Mouse (Mus musculus) left cerebral cortex, postnatal 36 days (tissue): ENCODE results near the gene Syndig1l. TPM values are rescaled to one million over a fixed set of nuclear protein-coding genes. Genes with fewer than 3 reads are reported as not detected.
A peak's percentile ranks its signal among the peaks of the same experiment; 100 is the strongest.

Experiments
- DNase-seq, 2 experiments: peaks; one replicate each; pipeline ENCODE4 v3.0.0; 2021 to 2022; ENCODE audit warnings: low spot score in 2 of 2, mixed read lengths in 1 of 2
- intact Hi-C: fragments of 180-260 bp; cut with DNase I; formaldehyde crosslinking; loops from one replicate; pipeline ENCODE4 v1.15.1; 2025
- total RNA-seq, 2 experiments: library from RNA; stranded (reverse); gene quantifications; 2 replicates each; pipeline ENCODE4 v1.2.3; 2021

The Syndig1l gene
- 10 to 100 TPM; 23.0 to 27.6 TPM for total RNA-seq

GRCm38 (mm10) chr12:84698319-84699081, at the start of gene Syndig1l:
TSS of gene Syndig1l (minus strand) at chr12:84698831.
- intact Hi-C loops = no loop called here
- DNase-seq = peak; percentile 28 to 37

- intact Hi-C loops = no loop called here
- no peak for DNase-seq
Measured at GRCm38 (mm10) chr12:84748134-84748533, 49.5 kb upstream of the Syndig1l start.

GRCm38 (mm10) chr12:84745700-84746099, 47.1 kb upstream of the Syndig1l start:
- intact Hi-C loops = no loop called here
- no peak for DNase-seq

GRCm38 (mm10) chr12:84743496-84743895, 44.9 kb upstream of the Syndig1l start:
- DNase-seq = no peak
- intact Hi-C loops = no loop called here

- intact Hi-C loops = no loop called here
- no peak for DNase-seq
Measured at GRCm38 (mm10) chr12:84733366-84733765, 34.7 kb upstream of the Syndig1l start.

- intact Hi-C loops = no loop called here
Measured at GRCm38 (mm10) chr12:84728421-84728820, 29.8 kb upstream of the Syndig1l start.

GRCm38 (mm10) chr12:84727434-84727833, 28.8 kb upstream of the Syndig1l start:
- DNase-seq = no peak
- intact Hi-C loops = no loop called here

More at GRCm38 (mm10) chr12:84728421-84728820, 29.8 kb upstream of the Syndig1l start:
- DNase-seq = no peak

- intact Hi-C loops = no loop called here
- DNase-seq = no peak
Measured at GRCm38 (mm10) chr12:84726986-84727385, 28.4 kb upstream of the Syndig1l start.

GRCm38 (mm10) chr12:84726391-84726790, 27.8 kb upstream of the Syndig1l start:
- intact Hi-C loops = no loop called here
- DNase-seq = no peak

GRCm38 (mm10) chr12:84718462-84719244, 20.0 kb upstream of the Syndig1l start:
- intact Hi-C loops = no loop called here

GRCm38 (mm10) chr12:84714578-84714977, 15.9 kb upstream of the Syndig1l start:
- intact Hi-C loops = no loop called here
- no peak for DNase-seq

More at GRCm38 (mm10) chr12:84718462-84719244, 20.0 kb upstream of the Syndig1l start:
- DNase-seq = no peak

GRCm38 (mm10) chr12:84709842-84710439, 11.3 kb upstream of the Syndig1l start:
- no peak for DNase-seq
- intact Hi-C loops = no loop called here

GRCm38 (mm10) chr12:84707804-84708203, 9.2 kb upstream of the Syndig1l start:
- no peak for DNase-seq
- intact Hi-C loops = no loop called here

- DNase-seq = no peak
- intact Hi-C loops = no loop called here
Measured at GRCm38 (mm10) chr12:84706886-84707285, 8.3 kb upstream of the Syndig1l start.

- DNase-seq = no peak
- intact Hi-C loops = no loop called here
Measured at GRCm38 (mm10) chr12:84702586-84702985, 4.0 kb upstream of the Syndig1l start.

- no peak for DNase-seq
- intact Hi-C loops = no loop called here
Measured at GRCm38 (mm10) chr12:84692141-84692540, 6.5 kb downstream of the Syndig1l start.

GRCm38 (mm10) chr12:84691347-84691746, 7.3 kb downstream of the Syndig1l start:
- intact Hi-C loops = no loop called here
- no peak for DNase-seq

GRCm38 (mm10) chr12:84689051-84689450, 9.6 kb downstream of the Syndig1l start:
- intact Hi-C loops = no loop called here
- DNase-seq = no peak

GRCm38 (mm10) chr12:84687531-84687930, 11.1 kb downstream of the Syndig1l start:
- DNase-seq = no peak
- intact Hi-C loops = no loop called here

- intact Hi-C loops = no loop called here
- no peak for DNase-seq
Measured at GRCm38 (mm10) chr12:84686176-84686575, 12.5 kb downstream of the Syndig1l start.
